Mouse (Mus musculus): ENCODE results near the gene Gm49661. TPM values are rescaled to one million over a fixed set of nuclear protein-coding genes. Genes with fewer than 3 reads are reported as not detected.
A peak's percentile ranks its signal among the peaks of the same experiment; 100 is the strongest.

Gene Gm49661
- polyA plus RNA-seq, 1 experiment from 2014 or later: not detected

DNA sequence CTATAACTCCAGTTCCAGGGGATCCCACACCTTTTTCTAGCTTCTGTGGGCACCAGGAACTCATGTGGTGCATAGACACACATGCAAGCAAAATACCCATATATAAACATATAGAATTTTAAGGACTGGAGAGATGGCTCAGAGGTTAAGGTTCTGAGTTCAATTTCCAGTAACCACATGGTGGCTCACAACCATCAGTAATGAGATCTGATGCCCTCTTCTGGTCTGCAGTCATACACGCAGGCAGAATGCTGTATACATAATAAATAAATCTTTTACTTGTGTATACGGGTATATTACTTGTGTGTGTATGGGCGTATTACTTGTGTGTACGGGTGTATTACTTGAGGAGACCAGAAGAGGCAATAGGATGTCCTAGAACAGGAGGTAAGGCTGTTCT lies 5.3 kb downstream of the Gm49661 start:
- no peak overlapping the region for H3K4me3 ChIP-seq (ENCODE audit: low read depth, low read length)
- no peaks in the 10 kb centered on the region for H3K36me3 ChIP-seq (ENCODE audit: control insufficient read depth, insufficient read depth, low read length)
- ATAC-seq: no peak
- H3K27me3 ChIP-seq (ENCODE audit: control insufficient read depth, insufficient read depth, low read depth, low read length): no peaks in the 10 kb centered on the region
- no peak overlapping the region for H3K9ac ChIP-seq (ENCODE audit: low read depth, low read length)
- WGBS: 90% methylated on average over 4 of the region's 4 CpGs
- H3K4me2 ChIP-seq (ENCODE audit: low read length): no peak overlapping the region
- no peak overlapping the region for H3K27ac ChIP-seq (ENCODE audit: low read length)
- H3K4me1 ChIP-seq (ENCODE audit: control insufficient read depth, insufficient read depth, low read length): peaks cover 15% of the 10 kb centered on the region
- no peaks in the 10 kb centered on the region for H3K9me3 ChIP-seq (replicated peaks; ENCODE audit: control insufficient read depth, low read length, poor library complexity, severe bottlenecking)

DNA sequence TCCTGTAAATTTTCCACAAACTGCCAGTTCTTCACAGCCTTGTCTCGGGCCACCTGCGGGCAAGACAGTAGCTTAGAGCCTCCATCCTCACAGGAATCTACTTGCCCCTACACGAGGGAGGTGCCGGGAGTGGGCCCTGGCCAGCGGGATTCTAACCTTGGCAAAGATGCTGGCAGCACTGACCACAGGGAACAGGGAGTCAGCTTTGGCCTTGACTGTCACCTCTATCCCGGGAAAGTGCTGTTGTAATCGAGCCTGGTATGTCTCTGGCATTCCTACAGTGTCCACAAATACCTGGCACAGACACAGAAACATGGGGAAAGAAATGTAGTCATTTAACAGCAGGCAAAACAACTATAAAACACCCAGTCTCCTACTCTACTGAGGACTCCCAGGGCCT lies 9.4 kb downstream of the Gm49661 start:
- H3K9me3 ChIP-seq (replicated peaks; ENCODE audit: control insufficient read depth, low read length, poor library complexity, severe bottlenecking): no peaks in the 10 kb centered on the region
- 96% methylated on average over 7 of the region's 7 CpGs for WGBS
- no peak for ATAC-seq
- no peak overlapping the region for H3K27ac ChIP-seq (ENCODE audit: low read length)
- H3K27me3 ChIP-seq (ENCODE audit: control insufficient read depth, insufficient read depth, low read depth, low read length): no peaks in the 10 kb centered on the region
- no peak overlapping the region for H3K4me3 ChIP-seq (ENCODE audit: low read depth, low read length)
- no peaks in the 10 kb centered on the region for H3K36me3 ChIP-seq (ENCODE audit: control insufficient read depth, insufficient read depth, low read length)
- no peak overlapping the region for H3K9ac ChIP-seq (ENCODE audit: low read depth, low read length)
- no peaks in the 10 kb centered on the region; the same call in 1 of the 2 replicates for H3K4me1 ChIP-seq (ENCODE audit: control insufficient read depth, insufficient read depth, low read length)
- no peak overlapping the region for H3K4me2 ChIP-seq (ENCODE audit: low read length)

DNA sequence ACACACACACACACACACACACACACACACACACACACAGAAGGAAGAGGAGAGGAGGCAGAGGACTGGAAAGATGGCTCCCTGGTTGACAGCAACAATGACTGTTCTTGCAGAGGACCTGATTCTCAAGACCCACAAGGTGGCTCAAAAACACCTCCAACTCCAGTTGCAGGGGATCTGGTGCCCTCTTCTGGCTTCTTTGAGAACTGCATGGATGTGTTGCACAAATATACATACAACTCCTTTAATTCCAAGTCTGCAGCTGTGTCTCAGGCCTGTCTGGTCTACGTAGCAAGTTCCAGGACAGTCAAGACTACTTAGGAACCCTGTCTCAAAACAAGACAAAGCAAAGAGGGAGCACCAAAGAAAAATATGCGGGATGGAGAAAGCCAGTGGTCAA lies 12.5 kb downstream of the Gm49661 start:
- Histone ChIP-seq H3K27me3 (ENCODE audit: control insufficient read depth, insufficient read depth, low read depth, low read length) (peaks cover 7% of the 10 kb centered on the region), H3K4me2 (ENCODE audit: low read length) (no peak overlapping the region), H3K9ac (ENCODE audit: low read depth, low read length) (no peak overlapping the region), H3K27ac (ENCODE audit: low read length) (no peak overlapping the region), H3K9me3 (replicated peaks; ENCODE audit: control insufficient read depth, low read length, poor library complexity, severe bottlenecking) (no peaks in the 10 kb centered on the region; the same call in 1 of the 2 replicates), H3K4me3 (ENCODE audit: low read depth, low read length) (no peak overlapping the region), H3K4me1 (ENCODE audit: control insufficient read depth, insufficient read depth, low read length) (no peaks in the 10 kb centered on the region), H3K36me3 (ENCODE audit: control insufficient read depth, insufficient read depth, low read length) (no peaks in the 10 kb centered on the region)
- no peak for ATAC-seq
- 45% methylated on average over 2 of the region's 2 CpGs for WGBS

DNA sequence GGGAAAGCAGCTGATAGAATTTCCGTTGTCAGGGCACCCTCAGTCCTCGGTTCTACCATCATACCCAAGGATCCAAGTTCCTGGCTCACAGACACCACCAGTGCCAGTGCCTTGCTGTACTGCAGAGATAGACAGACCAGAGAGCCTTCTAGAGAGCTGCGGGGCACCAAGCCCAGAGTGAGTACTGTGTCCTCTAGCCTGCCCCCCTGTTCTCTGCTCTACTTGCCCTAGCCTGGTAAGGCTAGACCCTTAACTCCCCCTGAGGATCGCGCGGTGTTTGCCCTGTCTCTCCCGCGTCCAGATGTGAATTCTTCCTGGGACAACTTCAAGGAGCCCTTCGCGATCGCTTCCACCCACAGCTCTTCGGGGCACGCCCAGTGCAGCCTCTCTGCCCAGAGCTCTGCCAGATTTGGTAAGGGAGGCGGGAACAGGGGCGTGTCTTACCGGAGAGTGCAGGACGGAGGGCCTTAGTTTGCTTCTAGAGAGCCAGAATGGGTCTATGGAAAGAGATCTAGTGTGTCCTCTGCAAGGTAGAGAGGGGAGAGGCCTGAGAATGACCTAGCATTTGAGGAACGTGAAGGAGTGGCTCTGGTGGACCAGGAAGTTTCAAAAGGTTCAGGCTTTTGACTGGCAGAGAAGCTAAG lies 16.5 kb downstream of the Gm49661 start:
- no peak overlapping the region for H3K27ac ChIP-seq (ENCODE audit: low read length)
- no peak for ATAC-seq

DNA sequence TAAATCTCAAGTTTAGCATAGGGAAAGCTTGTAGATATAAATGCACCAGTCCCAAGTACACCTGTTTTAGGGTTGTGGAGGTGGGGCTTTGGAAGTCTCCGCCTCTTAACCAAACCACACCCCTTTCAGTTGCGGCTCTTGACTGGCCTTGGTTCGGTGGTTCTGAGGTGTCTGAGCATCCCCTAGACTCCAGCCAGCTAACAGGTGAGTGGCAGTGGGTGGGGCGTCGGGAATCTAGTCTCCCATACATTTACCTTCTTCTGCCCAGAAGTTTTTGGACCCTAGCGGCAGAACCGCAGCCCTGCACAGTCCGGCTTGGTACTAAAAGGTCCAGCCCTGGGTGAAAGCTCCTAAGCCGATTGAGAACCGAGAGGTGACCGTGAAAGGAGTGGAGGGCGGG lies 19.5 kb downstream of the Gm49661 start:
- no peak for ATAC-seq
- H3K27me3 ChIP-seq (ENCODE audit: control insufficient read depth, insufficient read depth, low read depth, low read length): peaks cover 21% of the 10 kb centered on the region

More for the DNA sequence above, 16.5 kb downstream of the Gm49661 start:
- WGBS: 12% methylated on average over 18 of the region's 18 CpGs
- H3K27me3 ChIP-seq (ENCODE audit: control insufficient read depth, insufficient read depth, low read depth, low read length): peaks cover 21% of the 10 kb centered on the region
- H3K9ac ChIP-seq (ENCODE audit: low read depth, low read length): no peak overlapping the region
- no peaks in the 10 kb centered on the region; the same call in 1 of the 2 replicates for H3K9me3 ChIP-seq (replicated peaks; ENCODE audit: control insufficient read depth, low read length, poor library complexity, severe bottlenecking)
- H3K4me1 ChIP-seq (ENCODE audit: control insufficient read depth, insufficient read depth, low read length): no peaks in the 10 kb centered on the region
- no peak overlapping the region for H3K4me2 ChIP-seq (ENCODE audit: low read length)
- no peak overlapping the region for H3K4me3 ChIP-seq (ENCODE audit: low read depth, low read length)
- H3K36me3 ChIP-seq (ENCODE audit: control insufficient read depth, insufficient read depth, low read length): no peaks in the 10 kb centered on the region

GRCm38 (mm10) chr8:84947241-84947545 lies 22.0 kb downstream of the Gm49661 start:
- no peaks in the 10 kb centered on the region for H3K36me3 ChIP-seq (ENCODE audit: control insufficient read depth, insufficient read depth, low read length)
- H3K4me1 ChIP-seq (ENCODE audit: control insufficient read depth, insufficient read depth, low read length): peaks cover 33% of the 10 kb centered on the region
- peak overlapping the region; percentile 81 for H3K4me3 ChIP-seq (ENCODE audit: low read depth, low read length)
- no peak overlapping the region; the same call in 1 of the 2 replicates for H3K27ac ChIP-seq (ENCODE audit: low read length)
- ATAC-seq: no peak
- WGBS: 13% methylated on average over 9 of the region's 9 CpGs
- H3K4me2 ChIP-seq (ENCODE audit: low read length): peak overlapping the region; percentile 76
- H3K27me3 ChIP-seq (ENCODE audit: control insufficient read depth, insufficient read depth, low read depth, low read length): peaks cover 17% of the 10 kb centered on the region
- H3K9ac ChIP-seq (ENCODE audit: low read depth, low read length): peak overlapping the region; percentile 58
- no peaks in the 10 kb centered on the region for H3K9me3 ChIP-seq (replicated peaks; ENCODE audit: control insufficient read depth, low read length, poor library complexity, severe bottlenecking)

More for the DNA sequence above, 19.5 kb downstream of the Gm49661 start:
- no peak overlapping the region for H3K27ac ChIP-seq (ENCODE audit: low read length)
- H3K36me3 ChIP-seq (ENCODE audit: control insufficient read depth, insufficient read depth, low read length): no peaks in the 10 kb centered on the region
- no peaks in the 10 kb centered on the region; the same call in 1 of the 2 replicates for H3K9me3 ChIP-seq (replicated peaks; ENCODE audit: control insufficient read depth, low read length, poor library complexity, severe bottlenecking)
- WGBS: 13% methylated on average over 12 of the region's 12 CpGs
- no peak overlapping the region for H3K9ac ChIP-seq (ENCODE audit: low read depth, low read length)
- no peak overlapping the region for H3K4me3 ChIP-seq (ENCODE audit: low read depth, low read length)
- H3K4me2 ChIP-seq (ENCODE audit: low read length): no peak overlapping the region
- peaks cover 22% of the 10 kb centered on the region; the same call in 1 of the 2 replicates for H3K4me1 ChIP-seq (ENCODE audit: control insufficient read depth, insufficient read depth, low read length)

DNA sequence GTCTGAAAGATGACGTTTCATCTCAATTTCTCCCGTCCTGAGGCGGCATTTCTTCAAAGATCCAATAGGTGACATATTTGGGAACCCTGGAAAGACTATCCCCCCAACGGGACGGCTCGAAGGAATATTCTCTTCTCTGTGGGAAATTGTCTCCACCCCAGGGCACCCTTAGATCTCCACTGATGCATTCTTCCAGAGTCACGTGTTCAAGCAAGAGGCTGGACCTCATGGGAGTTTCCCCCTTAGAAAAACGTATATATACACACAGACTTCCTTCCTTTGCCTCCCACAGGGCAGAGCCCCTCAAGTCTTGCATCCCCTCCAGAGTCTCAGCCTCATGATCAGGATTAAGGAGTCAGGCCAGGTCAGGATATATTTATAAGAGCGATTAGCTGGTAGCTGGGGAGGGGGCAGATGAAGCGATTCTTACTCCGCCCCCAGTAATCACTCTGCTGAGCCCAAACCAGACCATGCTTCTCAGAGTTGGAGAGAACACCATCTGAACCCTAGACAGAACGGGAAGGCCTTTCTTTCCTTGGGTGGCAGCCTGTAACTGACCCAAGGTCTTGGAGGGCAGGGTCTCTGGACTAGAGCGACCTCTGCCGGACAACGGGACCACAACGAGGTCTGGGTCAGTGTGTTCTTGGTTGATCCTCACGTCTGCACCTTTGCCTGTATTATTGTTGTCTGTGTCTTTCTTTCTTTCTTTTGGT lies 22.5 kb downstream of the Gm49661 start, which contains the start of gene Rtbdn:
Gene Rtbdn (plus strand): TSS at position 464 of the 713 bp plus-strand sequence.
- Histone ChIP-seq H3K9ac (ENCODE audit: low read depth, low read length) (peak within 1 kb of the TSS; percentile 87), H3K27me3 (ENCODE audit: control insufficient read depth, insufficient read depth, low read depth, low read length) (peaks cover 17% of the 10 kb centered on the region), H3K4me2 (ENCODE audit: low read length) (peak within 1 kb of the TSS; percentile 76), H3K4me3 (ENCODE audit: low read depth, low read length) (peak within 1 kb of the TSS; percentile 81), H3K4me1 (ENCODE audit: control insufficient read depth, insufficient read depth, low read length) (peaks cover 33% of the 10 kb centered on the region), H3K9me3 (replicated peaks; ENCODE audit: control insufficient read depth, low read length, poor library complexity, severe bottlenecking) (no peaks in the 10 kb centered on the region), H3K27ac (ENCODE audit: low read length) (peak within 1 kb of the TSS; percentile 86), H3K36me3 (ENCODE audit: control insufficient read depth, insufficient read depth, low read length) (no peaks in the 10 kb centered on the region)
- ATAC-seq: peak; percentile 32; the same call in 1 of the 2 replicates
- 5% methylated on average over 17 of the region's 17 CpGs for WGBS

- H3K4me1 ChIP-seq (ENCODE audit: control insufficient read depth, insufficient read depth, low read length): peaks cover 33% of the 10 kb centered on the region
- peak; percentile 57 for ATAC-seq
- H3K27me3 ChIP-seq (ENCODE audit: control insufficient read depth, insufficient read depth, low read depth, low read length): peaks cover 17% of the 10 kb centered on the region
- H3K36me3 ChIP-seq (ENCODE audit: control insufficient read depth, insufficient read depth, low read length): no peaks in the 10 kb centered on the region
- H3K4me3 ChIP-seq (ENCODE audit: low read depth, low read length): peak overlapping the region; percentile 81
- H3K4me2 ChIP-seq (ENCODE audit: low read length): peak overlapping the region; percentile 76
- WGBS: under 1% methylated on average over 25 of the region's 67 CpGs
- H3K9ac ChIP-seq (ENCODE audit: low read depth, low read length): peak overlapping the region; percentile 87
- no peaks in the 10 kb centered on the region for H3K9me3 ChIP-seq (replicated peaks; ENCODE audit: control insufficient read depth, low read length, poor library complexity, severe bottlenecking)
- H3K27ac ChIP-seq (ENCODE audit: low read length): peak overlapping the region; percentile 86
Observed at GRCm38 (mm10) chr8:84945633-84946527, 23.4 kb downstream of the Gm49661 start.
